Mouse (Mus musculus) lung, postnatal 0 days (tissue): Measurements from ENCODE around the gene Trim66. TPM values are rescaled to one million over a fixed set of nuclear protein-coding genes. Genes with fewer than 3 reads are reported as not detected.

Experiments
- ATAC-seq: fragments of 200-750 bp; cut with Nextera tagmentation; 2 replicates; pipeline ENCODE4 v1.8.0; 2017; ENCODE audit warnings: moderate library complexity
- DNase-seq: peaks from one replicate; pipeline ENCODE4 v3.0.0-alpha.2; 2016; ENCODE audit warnings: low spot score
- H3K27ac ChIP-seq: fragments of 300-500 bp; sonication (generic); 2 replicates; pipeline ENCODE4 v1.5.1; 2014; ENCODE audit warnings: antibody characterized with exemption, mild to moderate bottlenecking, low read length, mixed read lengths
- H3K27me3 ChIP-seq: fragments of 300-500 bp; sonication (generic); replicated peaks from 2 replicates; pipeline ENCODE4 v1.6.1; 2014; ENCODE audit warnings: low read length, mixed read lengths; ENCODE audit not compliant: insufficient read depth
- H3K36me3 ChIP-seq: fragments of 300-500 bp; sonication (generic); 2 replicates; pipeline ENCODE4 v1.6.1; 2014; ENCODE audit warnings: low read length, mixed read lengths; ENCODE audit not compliant: insufficient read depth
- H3K4me1 ChIP-seq: fragments of 300-500 bp; sonication (generic); 2 replicates; pipeline ENCODE4 v1.6.1; 2014; ENCODE audit warnings: antibody characterized with exemption, low read depth, low read length, mixed read lengths; ENCODE audit not compliant: insufficient read depth
- H3K4me2 ChIP-seq: fragments of 300-500 bp; sonication (generic); replicated peaks from 2 replicates; pipeline ENCODE4 v1.6.1; 2014; ENCODE audit warnings: low read depth, mild to moderate bottlenecking, low read length, moderate library complexity, mixed read lengths
- H3K4me3 ChIP-seq: fragments of 300-500 bp; sonication (generic); 2 replicates; pipeline ENCODE4 v1.5.1; 2014; ENCODE audit warnings: low read depth, low read length
- H3K9ac ChIP-seq: fragments of 300-500 bp; sonication (generic); replicated peaks from 2 replicates; pipeline ENCODE4 v1.6.1; 2014; ENCODE audit warnings: low read depth, mild to moderate bottlenecking
- H3K9me3 ChIP-seq: fragments of 300-500 bp; sonication (generic); 2 replicates; pipeline ENCODE4 v1.6.1; 2016; ENCODE audit warnings: low read length, mixed read lengths
- CTCF ChIP-seq: IDR thresholded peaks from 2 replicates; pipeline ENCODE4 v1.5.1; 2016; ENCODE audit warnings: antibody characterized with exemption, mild to moderate bottlenecking
- EP300 ChIP-seq: IDR thresholded peaks from 2 replicates; pipeline ENCODE4 v1.6.1; 2016; ENCODE audit warnings: antibody characterized with exemption, mild to moderate bottlenecking, control low read depth
- WGBS: fragments of 180-500 bp; shearing (Covaris S2); extraction: QIAGEN DNeasy Blood & Tissue Kit; methylation state at CpG from one replicate; pipeline ENCODE4 v1.1.7; 2014; 5-methylcytosine and 5-hydroxymethylcytosine counted together
- polyA plus RNA-seq: library from polyadenylated mRNA; unstranded; fragments of >200 nt; fragmentation: Nextera tagmentation; extraction: Ambion mirVana; gene quantifications from 2 replicates; pipeline ENCODE4 v1.2.1, GENCODE M21; 2015

Trim66 gene
- polyA plus RNA-seq, 1 experiment from 2014 or later, result 0.04 TPM

GRCm38 (mm10) chr7:109524763-109525162, 16.8 kb upstream of the Trim66 start:
- peak; percentile 66 for DNase-seq
- Histone ChIP-seq H3K4me1 (no peaks in the 10 kb centered on the region; the same call in 1 of the 2 replicates), H3K27ac (0 out of 2 replicates have a peak overlapping the region, but pooled peaks have one; percentile 38), H3K9ac (no peak overlapping the region), H3K4me2 (no peak overlapping the region), H3K36me3 (peaks cover 35% of the 10 kb centered on the region; the same call in 1 of the 2 replicates), H3K27me3 (no peaks in the 10 kb centered on the region), H3K9me3 (no peaks in the 10 kb centered on the region), H3K4me3 (no peak overlapping the region)
- TF ChIP-seq CTCF (no peak), EP300 (0 out of 2 replicates have a peak, but pooled peaks have one; percentile 14)
- 54% methylated on average over 3 of the region's 3 CpGs for WGBS
- 0 out of 2 replicates have a peak, but pooled peaks have one; percentile 25 for ATAC-seq

GRCm38 (mm10) chr7:109524442-109524744, 16.5 kb upstream of the Trim66 start:
- no peak for DNase-seq
- TF ChIP-seq EP300, result no peak
- TF ChIP-seq CTCF, result no peak
- no peak for ATAC-seq
- Histone ChIP-seq H3K27me3 (no peaks in the 10 kb centered on the region), H3K4me2 (no peak overlapping the region), H3K4me3 (no peak overlapping the region), H3K9ac (no peak overlapping the region), H3K9me3 (no peaks in the 10 kb centered on the region), H3K4me1 (no peaks in the 10 kb centered on the region; the same call in 1 of the 2 replicates), H3K36me3 (peaks cover 31% of the 10 kb centered on the region; the same call in 1 of the 2 replicates), H3K27ac (peak overlapping the region; percentile 1; the same call in 1 of the 2 replicates)

GRCm38 (mm10) chr7:109523741-109524441, 16.0 kb upstream of the Trim66 start:
- ATAC-seq (no peak), DNase-seq (no peak)
- H3K27me3 ChIP-seq, result no peaks in the 10 kb centered on the region
- no peaks in the 10 kb centered on the region; the same call in 1 of the 2 replicates for H3K4me1 ChIP-seq
- 62% methylated on average over 6 of the region's 6 CpGs for WGBS
- H3K27ac ChIP-seq, result peak overlapping the region; percentile 1; the same call in 1 of the 2 replicates
- H3K9me3 ChIP-seq, result no peaks in the 10 kb centered on the region
- H3K36me3 ChIP-seq, result peaks cover 31% of the 10 kb centered on the region; the same call in 1 of the 2 replicates
- H3K4me3 ChIP-seq, result no peak overlapping the region
- TF ChIP-seq CTCF (no peak), EP300 (no peak)
- H3K9ac ChIP-seq, result no peak overlapping the region
- H3K4me2 ChIP-seq, result no peak overlapping the region

GRCm38 (mm10) chr7:109523304-109523703, 15.4 kb upstream of the Trim66 start:
- H3K9ac ChIP-seq, result no peak overlapping the region
- DNase-seq (no peak), ATAC-seq (no peak)
- H3K36me3 ChIP-seq, result peaks cover 31% of the 10 kb centered on the region; the same call in 1 of the 2 replicates
- WGBS, result 54% methylated on average over 2 of the region's 2 CpGs
- no peak overlapping the region; the same call in 1 of the 2 replicates for H3K27ac ChIP-seq
- H3K4me2 ChIP-seq, result no peak overlapping the region
- no peak overlapping the region for H3K4me3 ChIP-seq
- TF ChIP-seq EP300 (no peak), CTCF (no peak)
- H3K27me3 ChIP-seq, result no peaks in the 10 kb centered on the region
- H3K4me1 ChIP-seq, result no peaks in the 10 kb centered on the region; the same call in 1 of the 2 replicates
- no peaks in the 10 kb centered on the region for H3K9me3 ChIP-seq

GRCm38 (mm10) chr7:109522084-109522483, 14.2 kb upstream of the Trim66 start:
- no peak for DNase-seq
- Histone ChIP-seq H3K9ac (no peak overlapping the region), H3K4me3 (no peak overlapping the region), H3K36me3 (peaks cover 31% of the 10 kb centered on the region; the same call in 1 of the 2 replicates), H3K4me1 (peaks cover 7% of the 10 kb centered on the region), H3K9me3 (no peaks in the 10 kb centered on the region), H3K27me3 (no peaks in the 10 kb centered on the region), H3K4me2 (no peak overlapping the region), H3K27ac (no peak overlapping the region)
- WGBS, result 72% methylated on average over 5 of the region's 5 CpGs
- TF ChIP-seq CTCF, result no peak
- TF ChIP-seq EP300, result no peak
- ATAC-seq, result no peak

- peak overlapping the region; percentile 91 for H3K27ac ChIP-seq
- H3K27me3 ChIP-seq, result no peaks in the 10 kb centered on the region
- 3% methylated on average over 10 of the region's 10 CpGs for WGBS
Measured at GRCm38 (mm10) chr7:109519936-109520335, 12.0 kb upstream of the Trim66 start.

More at GRCm38 (mm10) chr7:109519936-109520335, 12.0 kb upstream of the Trim66 start:
- peak; percentile 33 for DNase-seq
- no peaks in the 10 kb centered on the region for H3K9me3 ChIP-seq
- peaks cover 25% of the 10 kb centered on the region; the same call in 1 of the 2 replicates for H3K36me3 ChIP-seq
- H3K9ac ChIP-seq, result peak overlapping the region; percentile 96
- H3K4me1 ChIP-seq, result peaks cover 7% of the 10 kb centered on the region
- peak overlapping the region; percentile 66 for H3K4me2 ChIP-seq
- TF ChIP-seq CTCF, result no peak
- TF ChIP-seq EP300, result no peak
- peak overlapping the region; percentile 88 for H3K4me3 ChIP-seq
- no peak for ATAC-seq
